8 mouse cellular contexts compared by ENCODE assay signal in genomic region chr6:86194941-86195932, GRCm38 (mm10). TPM values are rescaled to one million over a fixed set of nuclear protein-coding genes. Genes with fewer than 3 reads are reported as not detected.
DNase-seq lines count a peak whose midpoint lies in the region; ATAC-seq and TF ChIP-seq lines count a peak whose summit lies in the region.

TSS of gene Tgfa (plus strand) at chr6:86195223.

- WGBS in forebrain, embryonic 10.5 days = under 1% methylated on average over 97 of the region's 97 CpGs
- WGBS in heart, postnatal 0 days = under 1% methylated on average over 95 of the region's 97 CpGs
- WGBS in liver, embryonic 16.5 days (ENCODE audit: insufficient replicate concordance) = under 1% methylated on average over 82 of the region's 97 CpGs
- WGBS in neural tube, embryonic 15.5 days = under 1% methylated on average over 86 of the region's 97 CpGs

- peak within 1 kb of the TSS; percentile 81 for H3K4me3 ChIP-seq in ES-Bruce4 (ENCODE audit: low read depth, low read length)
- peak within 1 kb of the TSS; percentile 14; the same call in 1 of the 2 replicates for H3K4me3 ChIP-seq in bone marrow macrophage, adult 2 months (ENCODE audit: insufficient read depth, low read length)
- peak within 1 kb of the TSS; percentile 78 for H3K4me3 ChIP-seq in forebrain, embryonic 10.5 days
- peak within 1 kb of the TSS; percentile 78 for H3K4me3 ChIP-seq in heart, postnatal 0 days (ENCODE audit: low read depth, low read length)
- peak within 1 kb of the TSS; percentile 59 for H3K4me3 ChIP-seq in liver, embryonic 16.5 days (ENCODE audit: low read depth, low read length)
- peak within 1 kb of the TSS; percentile 72 for H3K4me3 ChIP-seq in neural tube, embryonic 15.5 days (replicated peaks)

- peak; percentile 91 for ATAC-seq in heart, postnatal 0 days (ENCODE audit: insufficient read depth, low read depth)
- peak; percentile 90 for ATAC-seq in liver, embryonic 16.5 days (ENCODE audit: low read depth)
- peak; percentile 85 for ATAC-seq in neural tube, embryonic 15.5 days (ENCODE audit: low FRiP score)

- no peak within 1 kb of the TSS for H3K27ac ChIP-seq in ES-Bruce4 (ENCODE audit: insufficient read depth, low read length)
- H3K27ac ChIP-seq in bone marrow macrophage, adult 2 months (ENCODE audit: insufficient read depth, low read depth, low read length) = no peak within 1 kb of the TSS
- H3K27ac ChIP-seq in forebrain, embryonic 10.5 days = peak within 1 kb of the TSS; percentile 77
- H3K27ac ChIP-seq in heart, postnatal 0 days (ENCODE audit: low read depth) = peak within 1 kb of the TSS; percentile 12; the same call in 1 of the 2 replicates
- H3K27ac ChIP-seq in liver, embryonic 16.5 days (ENCODE audit: low read length) = peak within 1 kb of the TSS; percentile 71
- peak within 1 kb of the TSS; percentile 67 for H3K27ac ChIP-seq in neural tube, embryonic 15.5 days (replicated peaks)

- H3K4me1 ChIP-seq in ES-Bruce4 (ENCODE audit: control insufficient read depth, insufficient read depth, low read length) = no peaks in the 10 kb centered on the region
- no peaks in the 10 kb centered on the region for H3K4me1 ChIP-seq in bone marrow macrophage, adult 2 months (ENCODE audit: control insufficient read depth, insufficient read depth, low read length)
- H3K4me1 ChIP-seq in forebrain, embryonic 10.5 days = peaks cover 34% of the 10 kb centered on the region
- no peaks in the 10 kb centered on the region for H3K4me1 ChIP-seq in heart, postnatal 0 days (ENCODE audit: control insufficient read depth, insufficient read depth)
- no peaks in the 10 kb centered on the region for H3K4me1 ChIP-seq in liver, embryonic 16.5 days (ENCODE audit: control insufficient read depth, low read depth, low read length)
- peaks cover 36% of the 10 kb centered on the region for H3K4me1 ChIP-seq in neural tube, embryonic 15.5 days

- peak within 1 kb of the TSS; percentile 61 for H3K9ac ChIP-seq in ES-Bruce4 (ENCODE audit: low read depth, poor library complexity, severe bottlenecking)
- peak within 1 kb of the TSS; percentile 50 for H3K9ac ChIP-seq in heart, postnatal 0 days (replicated peaks; ENCODE audit: low read depth, low read length)
- peak within 1 kb of the TSS; percentile 38 for H3K9ac ChIP-seq in liver, embryonic 16.5 days (ENCODE audit: low read depth, low read length)
- peak within 1 kb of the TSS; percentile 65 for H3K9ac ChIP-seq in neural tube, embryonic 15.5 days (replicated peaks)

- no peak for TF ChIP-seq EP300 in ES-Bruce4 (IDR thresholded peaks at IDR 0.05; ENCODE audit: insufficient read depth, low read depth, low read length)
- TF ChIP-seq EP300 in heart, postnatal 0 days (IDR thresholded peaks at IDR 0.05; ENCODE audit: low read depth) = no peak

- H3K27me3 ChIP-seq in ES-Bruce4 (ENCODE audit: control insufficient read depth, insufficient read depth, low read length, poor library complexity, severe bottlenecking) = no peaks in the 10 kb centered on the region; the same call in 1 of the 2 replicates
- peaks cover 68% of the 10 kb centered on the region for H3K27me3 ChIP-seq in forebrain, embryonic 10.5 days (ENCODE audit: poor library complexity, severe bottlenecking)
- peaks cover 49% of the 10 kb centered on the region for H3K27me3 ChIP-seq in heart, postnatal 0 days (ENCODE audit: control insufficient read depth, insufficient read depth, low read length)
- peaks cover 33% of the 10 kb centered on the region for H3K27me3 ChIP-seq in liver, embryonic 16.5 days (ENCODE audit: control insufficient read depth, insufficient read depth, low read depth, low read length)
- H3K27me3 ChIP-seq in neural tube, embryonic 15.5 days (replicated peaks) = peaks cover 20% of the 10 kb centered on the region

- H3K36me3 ChIP-seq in ES-Bruce4 (ENCODE audit: control insufficient read depth, insufficient read depth, low read length, poor library complexity, severe bottlenecking) = no peaks in the 10 kb centered on the region
- H3K36me3 ChIP-seq in forebrain, embryonic 10.5 days (replicated peaks) = no peaks in the 10 kb centered on the region
- H3K36me3 ChIP-seq in heart, postnatal 0 days (replicated peaks; ENCODE audit: control insufficient read depth, insufficient read depth, low read length) = no peaks in the 10 kb centered on the region
- H3K36me3 ChIP-seq in liver, embryonic 16.5 days (ENCODE audit: control insufficient read depth, insufficient read depth) = no peaks in the 10 kb centered on the region
- H3K36me3 ChIP-seq in neural tube, embryonic 15.5 days = no peaks in the 10 kb centered on the region

- TF ChIP-seq POLR2A in ES-Bruce4 (IDR thresholded peaks at IDR 0.05; ENCODE audit: insufficient read depth, low read length) = no peak
- TF ChIP-seq POLR2A in bone marrow macrophage, adult 2 months (IDR thresholded peaks at IDR 0.05; ENCODE audit: borderline replicate concordance, low read depth, low read length) = no peak

- peak; percentile 58 for DNase-seq in forebrain, embryonic 10.5 days (ENCODE audit: extremely low spot score, low spot score)
- DNase-seq in heart, postnatal 0 days (ENCODE audit: low spot score) = peak; percentile 49
- DNase-seq in kidney, postnatal 25 days = peak; percentile 67 to 84
- peak; percentile 73 for DNase-seq in urinary bladder, adult 2 months (ENCODE audit: low spot score)

- H3K4me2 ChIP-seq in heart, postnatal 0 days (ENCODE audit: low read depth, low read length) = peak within 1 kb of the TSS; percentile 95
- H3K4me2 ChIP-seq in liver, embryonic 16.5 days (ENCODE audit: low read depth, low read length) = peak within 1 kb of the TSS; percentile 59
- H3K4me2 ChIP-seq in neural tube, embryonic 15.5 days = peak within 1 kb of the TSS; percentile 79

- no peaks in the 10 kb centered on the region for H3K9me3 ChIP-seq in ES-Bruce4 (replicated peaks; ENCODE audit: control insufficient read depth, insufficient read depth, low read length, poor library complexity, severe bottlenecking)
- no peaks in the 10 kb centered on the region for H3K9me3 ChIP-seq in forebrain, embryonic 10.5 days
- H3K9me3 ChIP-seq in heart, postnatal 0 days (replicated peaks; ENCODE audit: control insufficient read depth, low read length) = no peaks in the 10 kb centered on the region
- no peaks in the 10 kb centered on the region for H3K9me3 ChIP-seq in liver, embryonic 16.5 days (replicated peaks; ENCODE audit: control insufficient read depth, low read length)
- H3K9me3 ChIP-seq in neural tube, embryonic 15.5 days (replicated peaks) = no peaks in the 10 kb centered on the region

- TF ChIP-seq CTCF in ES-Bruce4 (IDR thresholded peaks at IDR 0.05; ENCODE audit: low read depth, low read length) = peak; percentile 48
- TF ChIP-seq CTCF in bone marrow macrophage, adult 2 months (IDR thresholded peaks at IDR 0.05; ENCODE audit: low read depth, low read length) = no peak
- peak; percentile 46 for TF ChIP-seq CTCF in heart, postnatal 0 days (IDR thresholded peaks at IDR 0.05; ENCODE audit: low read depth)

RNA-seq across cellular contexts. Expression of gene Tgfa, which starts in this region (rescaled TPM):
- polyA plus RNA-seq in ES-Bruce4 (2011; ENCODE audit: insufficient read depth, insufficient read length, low read depth, missing spikeins) = 6.3 and 7.4 TPM in 2 replicates
- not detected in 2 replicates for polyA plus RNA-seq in bone marrow macrophage, adult 2 months (2012; ENCODE audit: insufficient read depth, insufficient read length, missing spikeins)
- polyA plus RNA-seq in forebrain, embryonic 10.5 days (2016; fragmentation: Nextera tagmentation; extraction: Ambion mirVana) = 1.2 and 1.3 TPM in 2 replicates
- 7.2 and 13.1 TPM in 2 replicates for total RNA-seq in heart, postnatal 0 days (2014; rRNA removed; ENCODE audit: low replicate concordance)
- polyA plus RNA-seq in heart, postnatal 0 days (2015; fragmentation: Nextera tagmentation; extraction: Ambion mirVana) = 1.1 TPM in 2 replicates
- 2.3 and 2.4 TPM in 2 replicates for polyA plus RNA-seq in liver, embryonic 16.5 days (2015; fragmentation: Nextera tagmentation; extraction: Ambion mirVana)
- 16.7 and 18.6 TPM in 2 replicates for polyA plus RNA-seq in neural tube, embryonic 15.5 days (2015; fragmentation: Nextera tagmentation; extraction: Ambion mirVana)
- 11.4 and 14.3 TPM in 2 replicates for polyA plus RNA-seq in urinary bladder, adult 2 months (2012; rRNA removed)

Comparison
In these comparisons a context has a peak if more than half of its experiments do, and no peak if none do; other contexts are left out.
1. H3K27ac ChIP-seq: peak in forebrain, embryonic 10.5 days (single experiment), heart, postnatal 0 days (single experiment), liver, embryonic 16.5 days (single experiment) and neural tube, embryonic 15.5 days (single experiment); none in ES-Bruce4 (single experiment) and bone marrow macrophage, adult 2 months (single experiment).
2. H3K4me3 ChIP-seq: peak in every context shown above with its lines; median percentile 81 in ES-Bruce4; 78 in forebrain, embryonic 10.5 days; 78 in heart, postnatal 0 days; 72 in neural tube, embryonic 15.5 days; 59 in liver, embryonic 16.5 days; 14 in bone marrow macrophage, adult 2 months.
3. Peak in every context shown above with its lines, with median percentiles within 50 percentile points of each other: H3K9ac ChIP-seq, DNase-seq, ATAC-seq and H3K4me2 ChIP-seq.